Mouse (Mus musculus) brain, embryonic 14.5 days (tissue): ENCODE measurements around the gene Sfmbt2. TPM values are rescaled to one million over a fixed set of nuclear protein-coding genes. Genes with fewer than 3 reads are reported as not detected.

ENCODE experiments used
- DNase-seq: peaks from one replicate; pipeline ENCODE4 v3.0.0-alpha.2; 2011; ENCODE audit warnings: low read depth
- CTCF ChIP-seq: fragments of 200-500 bp; IDR thresholded peaks from 2 replicates; pipeline ENCODE4 v1.5.1; 2012; ENCODE audit warnings: inconsistent platforms, mild to moderate bottlenecking, moderate library complexity, borderline replicate concordance; ENCODE audit not compliant: insufficient read depth, insufficient read length; ENCODE audit errors: extremely low read depth
- POLR2A ChIP-seq: fragments of 200-500 bp; IDR thresholded peaks from 2 replicates; pipeline ENCODE4 v1.6.1; 2012; ENCODE audit warnings: mild to moderate bottlenecking, inconsistent platforms, borderline replicate concordance; ENCODE audit not compliant: poor library complexity, insufficient read depth, insufficient read length, severe bottlenecking; ENCODE audit errors: extremely low read depth
- polyA plus RNA-seq: library from polyadenylated mRNA; depleted of rRNA; stranded (reverse); fragments of >200 nt; gene quantifications from 2 replicates; pipeline ENCODE4 v1.2.3, GENCODE M21; 2012

Sfmbt2 gene
- polyA plus RNA-seq, 1 experiment, result 2.9 TPM

DNA sequence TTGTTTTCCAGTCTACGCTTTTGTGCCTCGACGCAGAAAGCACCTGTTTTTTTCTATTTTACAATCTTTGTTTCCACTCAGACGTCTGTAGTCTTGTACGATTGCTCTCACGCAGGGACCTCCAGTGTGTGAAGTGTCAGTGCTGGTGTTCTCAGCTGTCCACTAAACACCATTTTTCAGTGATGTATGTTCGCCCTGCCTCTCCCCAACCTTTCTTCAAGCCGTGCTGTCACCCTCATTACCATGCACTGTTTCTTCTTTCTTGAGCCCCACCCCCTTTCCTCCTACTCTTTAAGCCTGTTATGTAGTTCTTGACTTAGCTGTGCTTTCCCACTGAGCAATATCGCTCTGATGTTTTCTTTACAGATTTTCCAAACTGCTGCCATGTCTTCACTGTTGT is 67.0 kb downstream of the Sfmbt2 start:
- peak; percentile 26 for DNase-seq
- TF ChIP-seq CTCF (no peak), POLR2A (no peak)

GRCm38 (mm10) chr2:10441811-10442210 is 71.5 kb downstream of the Sfmbt2 start:
- no peak for DNase-seq

GRCm38 (mm10) chr2:10453577-10453976 is 83.3 kb downstream of the Sfmbt2 start:
- DNase-seq, result no peak
- no peak for TF ChIP-seq CTCF
- no peak for TF ChIP-seq POLR2A

More at GRCm38 (mm10) chr2:10441811-10442210, 71.5 kb downstream of the Sfmbt2 start:
- no peak for TF ChIP-seq POLR2A
- no peak for TF ChIP-seq CTCF

- DNase-seq, result no peak
- TF ChIP-seq POLR2A, result no peak
- TF ChIP-seq CTCF, result no peak
These were observed 88.0 kb downstream of the Sfmbt2 start for GRCm38 (mm10) chr2:10458309-10458708.

- no peak for DNase-seq
- TF ChIP-seq CTCF (no peak), POLR2A (no peak)
These were observed 146.2 kb downstream of the Sfmbt2 start for GRCm38 (mm10) chr2:10516516-10516915.

DNA sequence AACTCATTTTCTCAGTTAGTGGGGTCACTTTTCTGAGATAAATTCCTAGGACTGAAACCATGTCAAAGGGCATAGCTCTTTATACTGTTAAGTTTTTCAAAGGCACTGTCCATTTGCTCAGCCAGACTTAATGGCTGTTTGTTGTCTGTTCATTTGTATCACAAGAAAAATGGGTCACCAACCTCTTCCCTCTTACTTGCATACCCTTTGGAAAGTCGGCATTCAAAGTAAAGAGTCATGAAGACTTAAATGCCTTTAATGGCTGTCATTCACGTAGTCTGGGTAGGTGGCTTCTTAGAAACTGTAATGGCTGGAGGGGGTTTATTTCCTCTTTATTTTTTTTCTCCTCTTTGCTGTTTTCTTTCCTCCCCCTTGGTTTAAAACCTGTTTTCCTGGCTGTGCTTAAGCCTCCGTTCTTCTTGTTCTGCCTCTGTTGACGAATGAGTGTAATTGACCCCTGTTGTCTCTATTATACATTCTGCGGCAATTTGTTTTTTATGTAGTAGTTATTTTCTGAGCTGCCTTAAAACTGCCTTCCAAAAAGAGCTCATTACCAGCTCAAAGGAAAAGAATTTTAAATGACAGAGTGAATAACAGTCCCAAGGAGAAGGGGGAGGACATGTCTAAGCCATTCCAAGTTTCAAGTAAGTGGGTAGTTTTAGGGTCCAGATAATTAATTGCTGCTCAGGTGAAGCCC is 151.6 kb downstream of the Sfmbt2 start:
- DNase-seq, result peak; percentile 79
- TF ChIP-seq CTCF (no peak), POLR2A (no peak)

DNA sequence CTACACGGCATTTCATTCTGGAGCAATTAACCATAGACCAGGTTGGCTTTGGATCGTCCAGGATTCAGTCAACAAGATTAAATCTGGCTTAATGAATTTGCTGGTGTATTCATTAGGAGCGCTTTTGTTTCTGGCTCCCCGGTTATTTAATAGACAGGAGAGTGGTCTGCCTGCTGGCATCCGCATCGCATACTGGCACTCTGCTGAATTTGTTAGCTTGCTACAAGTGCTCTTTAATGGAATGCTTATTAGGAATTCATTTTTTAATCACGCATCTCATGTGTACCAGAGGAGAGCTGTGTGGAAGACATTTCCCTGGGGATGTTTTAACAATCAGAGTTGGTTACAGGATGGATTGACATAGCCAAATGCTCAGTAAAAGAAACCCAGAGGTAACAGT is 155.3 kb downstream of the Sfmbt2 start:
- TF ChIP-seq POLR2A (no peak), CTCF (no peak)
- DNase-seq, result peak; percentile 92

DNA sequence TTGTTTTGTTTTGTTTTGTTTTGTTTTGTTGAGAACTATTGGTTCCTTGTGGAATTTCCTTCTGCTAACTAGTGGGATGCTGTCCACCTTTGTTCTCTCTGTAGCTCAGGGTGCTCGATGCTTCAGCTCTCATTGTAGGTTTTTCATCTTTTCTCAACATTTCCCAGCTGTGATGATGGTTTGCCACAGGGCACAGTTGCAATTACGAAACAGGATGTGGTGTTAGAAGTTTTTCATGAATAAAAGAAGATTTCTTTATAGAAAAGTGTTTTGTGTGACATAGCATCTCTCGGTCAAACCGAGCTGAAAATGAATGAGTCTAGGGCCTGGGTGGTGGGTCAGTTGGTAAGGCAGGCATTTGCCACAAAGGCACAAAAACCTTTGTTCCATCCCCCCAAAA is 171.5 kb downstream of the Sfmbt2 start:
- DNase-seq, result no peak
- TF ChIP-seq CTCF (no peak), POLR2A (no peak)

DNA sequence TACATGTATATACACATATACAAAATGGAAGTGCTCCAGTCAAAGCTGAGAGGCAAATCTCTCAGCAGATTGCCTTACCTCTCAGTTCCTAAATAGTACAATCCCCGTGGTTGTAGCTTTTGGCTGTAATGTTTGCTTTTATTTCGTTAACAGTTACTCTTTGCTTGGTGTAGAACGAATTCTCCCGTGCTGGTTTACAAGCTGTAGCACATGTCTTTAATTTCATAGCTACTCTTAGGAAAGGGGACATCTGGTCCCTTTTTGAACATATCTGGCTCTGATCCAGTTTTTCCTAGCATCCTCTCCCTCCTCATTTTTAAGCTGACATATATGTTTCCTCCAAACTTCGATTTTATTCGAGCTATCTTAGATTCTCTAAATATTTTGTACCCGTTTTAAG is 172.1 kb downstream of the Sfmbt2 start:
- no peak for TF ChIP-seq CTCF
- no peak for TF ChIP-seq POLR2A
- DNase-seq, result peak; percentile 33

- DNase-seq, result no peak
- TF ChIP-seq POLR2A, result no peak
- no peak for TF ChIP-seq CTCF
These were observed 188.5 kb downstream of the Sfmbt2 start for GRCm38 (mm10) chr2:10558816-10559215.

GRCm38 (mm10) chr2:10565491-10565890 is 195.2 kb downstream of the Sfmbt2 start:
- TF ChIP-seq POLR2A (no peak), CTCF (no peak)
- no peak for DNase-seq

- peak; percentile 76 for DNase-seq
These were observed 199.1 kb downstream of the Sfmbt2 start for GRCm38 (mm10) chr2:10569392-10569791.

GRCm38 (mm10) chr2:10572311-10572710 is 202.0 kb downstream of the Sfmbt2 start:
- DNase-seq, result no peak
- TF ChIP-seq CTCF (no peak), POLR2A (no peak)

More at GRCm38 (mm10) chr2:10569392-10569791, 199.1 kb downstream of the Sfmbt2 start:
- TF ChIP-seq POLR2A, result no peak
- no peak for TF ChIP-seq CTCF
